Mouse (Mus musculus): Measurements from ENCODE around the gene Gapvd1.
"Not testable (repeated sequence)": the region's sequence is repeated elsewhere in the genome, so short reads cannot be mapped to it uniquely, and the experiment has no call there.

The Gapvd1 gene

GRCm38 (mm10) chr2:34771368-34772226 lies 16.6 kb upstream of the Gapvd1 start, which contains the start of gene Hspa5:
TSS of gene Hspa5 (plus strand) at chr2:34771970.
- DNase-seq, result peak; percentile 100

GRCm38 (mm10) chr2:34770951-34771350 lies 15.9 kb upstream of the Gapvd1 start:
- DNase-seq, result no peak

DNA sequence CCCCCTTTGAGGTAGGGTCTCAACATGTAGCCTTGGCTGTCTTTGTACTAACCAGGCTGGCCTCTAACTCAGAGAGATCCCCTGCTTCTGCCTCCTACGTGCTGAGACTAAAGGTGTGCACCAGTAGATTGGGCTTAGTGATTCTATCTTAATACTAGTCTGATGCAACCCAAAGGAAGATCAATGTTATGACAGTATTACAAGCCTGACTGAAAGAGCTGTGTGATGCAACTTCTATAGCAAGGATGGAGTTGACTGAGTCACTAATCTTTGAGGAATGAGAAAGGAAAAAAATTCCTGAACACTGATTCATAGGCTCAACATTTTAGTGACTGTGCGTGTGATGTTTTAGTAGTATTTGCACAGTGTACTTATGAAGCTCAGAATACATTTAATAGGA lies 15.0 kb upstream of the Gapvd1 start:
- no peak for DNase-seq

- no peak for DNase-seq
Observed at GRCm38 (mm10) chr2:34764801-34765200, 9.8 kb upstream of the Gapvd1 start.

DNA sequence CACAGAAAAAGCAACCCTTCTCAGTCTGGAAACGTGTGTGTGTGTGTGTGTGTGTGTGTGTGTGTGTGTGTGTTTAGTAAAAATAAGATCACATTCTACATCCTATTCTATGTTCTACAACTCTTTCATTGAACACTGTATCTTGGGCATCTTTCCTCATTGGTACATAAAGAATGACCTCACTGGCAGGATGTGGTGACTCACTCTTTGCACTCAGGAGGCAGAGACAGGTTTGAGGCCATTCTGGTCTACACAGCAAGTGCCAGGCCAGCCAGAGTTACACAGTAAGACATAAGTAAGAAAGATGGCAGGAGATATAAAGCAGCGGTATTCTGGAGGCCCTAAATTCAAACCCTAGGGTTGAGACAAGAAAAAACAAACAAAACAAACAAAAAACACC lies 7.8 kb upstream of the Gapvd1 start:
- DNase-seq, result no peak

DNA sequence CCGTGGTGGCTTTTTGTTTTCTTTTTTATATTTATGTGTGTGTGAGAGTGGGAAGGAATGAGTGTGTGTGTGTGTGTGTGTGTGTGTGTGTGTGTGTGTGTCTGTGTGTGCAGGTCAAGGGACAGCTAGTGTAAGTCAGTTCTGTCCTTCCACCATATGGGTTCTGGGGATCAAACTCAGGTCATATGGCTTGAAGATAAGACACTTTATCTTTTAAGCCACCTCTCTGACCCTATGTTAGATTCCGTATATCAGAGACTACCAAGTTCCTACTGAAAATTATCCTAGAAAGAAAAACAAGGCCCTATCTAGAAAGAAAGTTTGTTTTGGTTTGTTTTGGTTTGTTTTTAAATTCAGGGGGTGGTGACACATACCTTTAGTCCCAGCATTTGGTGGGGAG lies 7.1 kb upstream of the Gapvd1 start:
- DNase-seq, result no peak

- not testable (repeated sequence) for DNase-seq
Observed at GRCm38 (mm10) chr2:34761272-34761671, 6.2 kb upstream of the Gapvd1 start.

GRCm38 (mm10) chr2:34757341-34757740 lies 2.3 kb upstream of the Gapvd1 start:
- DNase-seq, result no peak

- DNase-seq, result peak; percentile 93
Observed at GRCm38 (mm10) chr2:34753811-34754550, 1.1 kb downstream of the Gapvd1 start.

DNA sequence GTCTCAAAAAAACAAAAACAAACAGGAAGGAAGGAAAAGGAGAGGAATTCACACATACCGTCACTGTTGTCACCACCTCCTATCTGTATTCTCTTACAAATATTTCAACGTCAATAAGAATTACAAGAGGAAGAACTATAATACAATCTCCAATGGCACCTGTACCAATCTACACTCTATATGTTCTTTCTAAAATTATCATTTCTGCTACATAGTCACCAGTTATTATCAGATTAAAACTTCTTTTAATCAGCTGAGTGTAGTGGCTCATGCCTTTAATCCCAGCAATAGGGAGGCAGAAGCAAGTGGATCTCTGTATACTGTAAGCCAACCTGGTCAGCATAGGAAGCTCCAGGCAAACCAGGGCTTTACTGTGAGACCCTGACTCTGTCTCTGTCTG lies 4.8 kb downstream of the Gapvd1 start:
- no peak for DNase-seq

DNA sequence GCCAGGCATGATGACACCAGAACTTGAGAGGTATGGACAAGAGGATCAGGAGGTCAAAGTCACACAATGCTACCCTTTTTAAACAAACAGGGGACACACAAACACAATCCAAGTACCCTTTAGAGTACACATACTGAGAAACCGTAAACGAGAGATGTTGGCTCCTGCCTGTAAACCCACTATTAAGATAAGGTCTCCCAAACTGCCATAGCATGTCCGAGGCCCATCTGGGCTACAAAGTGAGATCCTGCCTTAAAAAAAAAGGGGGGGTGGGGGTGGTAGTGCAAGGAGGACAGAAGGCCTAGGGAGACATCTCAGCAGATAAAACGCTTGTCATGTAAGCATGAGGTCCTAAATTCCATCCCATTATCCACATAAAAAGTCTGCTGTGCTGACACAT lies 6.6 kb downstream of the Gapvd1 start:
- DNase-seq, result no peak

- no peak for DNase-seq
Observed at GRCm38 (mm10) chr2:34745673-34746072, 9.4 kb downstream of the Gapvd1 start.

DNA sequence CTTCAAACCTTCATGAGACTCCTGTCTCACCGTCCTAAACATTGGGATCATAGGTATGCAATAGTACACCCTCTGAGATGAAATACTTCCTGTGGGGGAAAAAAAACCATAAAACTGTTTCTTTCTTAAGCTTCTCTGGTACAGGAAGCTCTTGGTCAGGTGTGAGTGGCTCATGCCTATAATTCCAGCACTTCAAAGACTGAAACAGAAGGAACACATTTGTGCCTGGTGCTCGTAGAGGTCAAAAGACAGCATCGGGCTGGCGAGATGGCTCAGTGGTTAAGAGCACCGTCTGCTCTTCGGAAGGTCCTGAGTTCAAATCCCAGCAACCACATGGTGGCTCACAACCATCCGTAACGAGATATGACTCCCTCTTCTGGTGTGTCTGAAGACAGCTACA lies 10.6 kb downstream of the Gapvd1 start:
- DNase-seq, result no peak

DNA sequence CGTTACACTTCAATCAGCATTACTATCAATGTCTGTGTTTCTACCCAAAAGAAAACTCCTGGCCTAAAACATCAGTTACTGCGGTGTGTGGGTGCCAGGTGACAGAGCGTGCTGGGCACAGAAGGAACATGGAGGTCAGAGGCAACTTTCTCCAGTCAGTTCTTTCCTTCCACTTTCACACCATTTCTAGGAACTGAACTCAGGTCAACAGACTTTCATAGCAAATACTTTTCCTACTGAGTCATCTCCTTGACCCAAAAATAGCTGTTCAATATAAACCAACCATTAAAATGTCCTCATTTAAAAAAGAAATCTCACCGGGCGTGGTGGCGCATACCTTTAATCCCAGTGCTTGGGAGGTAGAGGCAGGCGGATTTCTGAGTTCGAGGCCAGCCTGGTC lies 12.4 kb downstream of the Gapvd1 start:
- no peak for DNase-seq

DNA sequence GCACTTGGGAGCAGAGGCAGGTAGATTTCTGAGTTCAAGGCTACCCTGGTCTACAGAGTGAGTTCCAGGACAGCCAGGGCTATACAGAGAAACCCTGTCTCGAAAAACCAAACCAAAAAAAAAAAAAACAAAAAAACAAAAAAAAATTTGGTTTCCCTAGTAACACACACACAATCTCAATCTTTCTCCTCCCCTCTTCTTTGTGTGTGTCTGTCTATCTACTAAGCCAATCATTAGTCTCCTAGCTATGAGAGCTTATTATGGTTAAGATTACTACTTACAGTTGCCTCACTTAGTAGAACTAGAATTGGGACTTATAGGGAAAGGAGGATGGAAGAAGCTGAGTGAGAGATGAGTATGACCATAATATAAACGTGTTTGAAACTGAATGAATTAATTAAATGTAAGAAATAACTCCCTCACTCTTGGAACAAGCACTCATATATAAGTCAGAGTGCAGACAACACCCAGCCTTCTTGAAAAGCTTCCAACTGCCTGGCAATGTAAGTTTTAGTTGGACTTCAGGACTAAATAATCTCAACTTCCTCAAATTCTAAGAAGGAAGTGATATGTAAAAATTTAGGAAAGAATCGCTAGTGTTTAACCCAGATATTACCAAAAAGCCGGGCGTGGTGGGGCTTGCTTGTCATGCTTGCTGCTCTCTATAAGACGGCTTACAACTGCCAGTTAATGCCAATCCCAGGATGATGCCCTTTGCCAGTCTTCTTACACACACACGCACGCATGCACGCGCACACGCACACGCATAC lies 13.5 kb downstream of the Gapvd1 start:
- DNase-seq, result no peak

- DNase-seq, result no peak
Observed at GRCm38 (mm10) chr2:34739684-34740391, 15.2 kb downstream of the Gapvd1 start.

DNA sequence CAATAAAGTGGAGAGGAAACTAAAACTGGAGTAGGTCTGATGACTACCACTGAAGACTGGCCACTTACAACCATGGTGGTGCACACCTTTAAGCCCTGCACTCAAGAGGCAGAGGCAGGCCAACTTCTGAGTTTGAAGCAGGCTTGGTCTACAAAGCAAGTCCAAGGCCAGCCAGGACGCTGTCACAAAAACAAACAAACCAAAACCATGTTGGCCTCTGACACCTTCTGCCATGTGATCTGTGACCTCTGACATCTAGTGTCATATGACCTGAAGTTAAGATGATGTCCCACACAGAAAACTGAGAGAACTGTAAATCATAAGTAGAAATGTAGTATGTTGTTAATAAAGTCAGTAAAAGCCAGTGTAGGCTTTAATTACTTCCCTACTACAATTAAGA lies 17.1 kb downstream of the Gapvd1 start:
- DNase-seq, result no peak

- DNase-seq, result no peak
Observed at GRCm38 (mm10) chr2:34736626-34737025, 18.4 kb downstream of the Gapvd1 start.

DNA sequence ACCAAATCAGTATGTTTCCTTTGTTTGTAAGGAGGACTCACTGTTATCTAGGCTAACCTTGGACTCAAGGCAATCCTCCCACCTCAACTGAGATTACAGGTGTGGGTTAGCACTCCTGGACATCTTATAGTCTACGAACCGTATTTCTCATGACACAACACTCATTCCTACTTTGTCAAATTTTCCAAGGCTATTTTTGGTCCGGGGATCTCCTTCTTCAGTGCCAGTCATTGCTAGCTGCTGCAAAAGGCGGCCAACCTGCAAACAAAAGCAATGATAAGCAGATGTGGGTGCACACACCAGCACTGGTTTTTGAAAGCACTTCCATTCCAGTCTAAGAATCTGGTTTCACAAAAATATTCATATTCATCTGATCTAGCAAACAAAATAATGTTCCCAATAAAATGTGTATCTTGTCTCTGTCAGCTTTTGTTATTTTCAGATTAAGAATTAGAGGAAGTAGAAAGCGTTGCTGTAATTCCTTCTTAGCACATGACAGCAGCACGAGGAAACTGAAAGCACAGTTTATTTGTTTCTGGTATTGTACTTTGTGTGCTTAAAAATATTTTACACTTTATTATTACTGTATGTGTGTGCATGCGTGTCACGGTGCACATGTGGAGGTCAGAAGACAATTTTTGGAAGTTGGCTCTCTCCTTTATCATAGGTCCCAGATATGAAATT lies 27.8 kb downstream of the Gapvd1 start:
- no peak for DNase-seq

DNA sequence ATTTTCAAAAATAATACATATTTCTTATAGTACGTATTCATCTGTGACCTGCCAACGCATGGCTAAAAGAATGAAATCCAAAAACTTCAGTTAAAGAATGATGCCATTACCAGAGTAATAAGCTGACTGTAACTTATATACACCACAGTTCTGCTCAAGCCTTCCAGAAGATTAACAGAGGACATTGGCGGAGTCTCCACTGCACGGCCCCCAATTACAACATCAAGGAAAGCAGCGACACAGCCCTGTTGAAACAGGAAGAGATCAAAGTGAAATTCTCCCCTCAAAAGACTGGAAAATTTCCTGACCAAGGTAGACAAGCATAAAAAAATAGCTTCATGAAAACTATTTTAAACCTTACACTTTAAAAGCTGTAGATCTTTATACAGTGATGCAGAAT lies 29.8 kb downstream of the Gapvd1 start:
- DNase-seq, result no peak

DNA sequence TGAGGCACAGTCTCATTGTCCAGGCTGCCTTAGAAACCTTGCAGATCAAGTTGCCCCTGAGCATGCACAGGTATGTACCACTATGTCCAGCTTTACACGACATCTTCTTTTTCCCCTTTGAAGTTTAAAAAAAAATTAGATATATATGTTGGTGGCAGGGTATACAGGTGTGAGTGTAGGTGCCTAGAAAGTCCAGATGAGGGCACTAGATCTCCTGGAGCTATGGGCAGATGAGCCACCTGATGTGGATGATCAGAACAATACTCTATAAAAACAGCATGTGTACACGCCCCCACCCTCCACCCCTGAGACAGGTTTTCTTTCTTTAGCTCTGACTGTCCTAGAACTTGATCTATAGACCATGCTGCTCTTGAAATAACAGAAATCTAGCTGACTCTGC lies 36.8 kb downstream of the Gapvd1 start:
- DNase-seq, result no peak

DNA sequence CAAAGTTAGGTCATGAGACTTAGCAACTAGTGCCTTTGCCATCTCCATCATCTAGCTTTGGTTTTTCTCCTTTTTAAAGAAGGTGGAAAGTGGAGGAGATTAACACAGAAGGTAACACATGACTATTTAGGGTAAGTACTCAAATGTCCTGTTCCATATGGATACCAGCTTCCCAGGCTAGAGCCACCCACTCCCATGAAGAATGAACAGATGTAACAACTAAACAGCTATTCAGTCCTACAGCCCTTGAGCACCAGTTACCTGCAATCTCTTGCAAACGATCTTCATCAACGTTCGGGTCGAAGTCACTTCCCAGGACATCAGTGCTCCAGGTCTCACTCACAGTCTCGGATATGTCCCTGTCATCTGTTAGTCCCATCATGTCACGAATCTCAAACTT lies 43.1 kb downstream of the Gapvd1 start:
- no peak for DNase-seq

Data from embryo, embryonic 11 days (tissue).